Mouse (Mus musculus): Measurements from ENCODE around the gene Car9.

DNA sequence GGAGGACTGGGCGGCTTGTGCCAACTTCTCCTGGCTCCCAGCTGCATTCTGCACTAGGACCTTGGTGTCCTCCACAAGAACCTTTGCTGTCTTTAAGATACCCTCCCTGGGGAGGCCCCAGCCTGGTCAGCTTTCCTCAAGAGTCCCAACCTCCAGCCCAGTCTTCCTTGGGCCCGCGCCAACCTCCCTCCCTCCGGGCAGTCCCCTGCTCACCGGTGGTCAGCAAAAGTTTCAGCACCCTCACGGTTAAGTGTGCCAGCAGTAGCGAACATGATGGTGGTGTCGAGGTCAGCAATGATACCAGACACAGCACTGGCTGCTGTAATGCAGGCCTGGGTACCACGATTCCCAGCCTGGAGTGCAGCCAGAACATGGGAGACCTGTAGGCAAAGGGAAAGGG lies 29.3 kb downstream of the Car9 start:
- no peak for TF ChIP-seq CTCF (IDR thresholded peaks at IDR 0.05; ENCODE audit: low read depth, low read length)
- TF ChIP-seq POLR2A (IDR thresholded peaks at IDR 0.05; ENCODE audit: extremely low read depth, insufficient read depth, low read length) = no peak
